Mouse (Mus musculus) erythroid progenitor cell, adult 5-6 weeks (primary cell): Measurements from ENCODE around the gene Serpine3. TPM values are rescaled to one million over a fixed set of nuclear protein-coding genes. Genes with fewer than 3 reads are reported as not detected.
"Not testable (repeated sequence)": the region's sequence is repeated elsewhere in the genome, so short reads cannot be mapped to it uniquely, and the experiment has no call there.

Experiments used
- ATAC-seq: replicated peaks from 2 replicates; pipeline ENCODE4 v1.8.0; 2016; ENCODE audit warnings: moderate number of reproducible peaks, mild to moderate bottlenecking, moderate TSS enrichment, inconsistent platforms; ENCODE audit not compliant: poor library complexity, low FRiP score, severe bottlenecking
- total RNA-seq, 2 experiments: library from RNA; stranded (forward) in 1 of 2; stranded (reverse) in 1 of 2; fragments of 150-400 nt in 1 of 2; fragments of 186-747, 209-891 nt in 1 of 2; gene quantifications; 2 replicates each; pipeline versions ENCODE4 v1.2.3 to v1.2.4; 2015 to 2017; ENCODE audit warnings: low replicate concordance in 2 of 2

Serpine3 gene
- total RNA-seq (2015; ENCODE audit: low replicate concordance) (not detected in 2 replicates), total RNA-seq (2017; ENCODE audit: low replicate concordance) (not detected in 2 replicates)

DNA sequence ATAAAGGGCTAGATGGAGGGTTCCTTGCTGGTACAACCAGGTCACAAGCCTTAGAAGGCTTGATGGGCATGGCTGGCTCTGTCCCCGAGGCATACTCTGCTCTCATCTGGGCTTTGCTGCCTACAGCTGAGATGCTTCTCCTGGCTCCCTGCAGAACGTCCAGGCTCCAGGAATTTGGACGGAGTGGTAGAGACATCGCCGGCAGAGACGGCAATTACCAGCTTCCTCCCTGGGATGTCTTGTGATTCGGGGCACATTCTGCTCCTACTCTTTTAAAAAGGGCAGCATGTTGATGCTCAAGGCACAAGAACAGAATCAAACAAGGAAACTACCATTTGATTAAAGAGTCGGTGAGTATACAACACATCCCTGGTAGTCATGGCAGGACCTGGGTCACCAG is at the start of gene Serpine3:
Gene Serpine3 (plus strand): TSS at position 301 of the 400 bp plus-strand sequence.
- ATAC-seq: 0 out of 2 replicates have a peak, but pooled peaks have one; percentile 19

DNA sequence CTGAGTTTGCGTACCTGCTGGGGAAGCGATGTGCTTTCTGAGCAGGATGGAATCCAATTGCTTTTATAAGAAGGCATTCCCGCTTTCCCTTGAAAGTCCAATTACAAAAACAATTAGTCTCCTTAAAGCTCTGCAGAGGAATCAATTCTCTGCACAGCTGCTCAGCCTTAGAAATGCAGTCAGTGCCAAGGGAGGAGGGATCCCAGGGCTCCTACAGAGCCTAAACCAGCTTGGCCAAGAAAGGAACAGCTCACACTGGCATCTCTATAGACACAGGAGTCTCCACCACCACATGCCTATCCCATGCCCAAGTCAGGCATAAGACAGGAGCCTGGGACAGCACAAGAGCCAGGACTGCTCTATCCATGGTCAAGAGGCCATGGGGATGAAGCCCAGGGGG is 41.1 kb upstream of the Serpine3 start:
- no peak for ATAC-seq

DNA sequence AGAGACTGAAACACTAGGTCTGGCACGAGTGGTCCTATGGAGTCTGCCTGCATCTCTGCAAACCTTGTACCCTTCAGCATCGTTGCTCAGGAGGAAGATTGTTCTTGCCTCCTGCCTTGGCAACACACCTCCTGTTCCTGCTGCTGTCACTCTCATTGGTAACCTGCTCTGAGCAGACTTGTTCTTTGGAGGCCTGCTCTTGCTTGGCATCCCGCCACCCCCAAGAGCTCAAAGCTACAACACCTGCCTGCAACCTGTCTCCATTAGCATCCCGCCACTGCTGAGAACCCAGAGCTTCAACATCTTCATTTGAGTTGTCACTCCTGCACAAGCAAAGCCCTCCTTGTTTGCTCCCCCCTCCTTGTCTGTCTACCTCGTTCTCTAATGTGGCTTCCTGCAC is 35.5 kb upstream of the Serpine3 start:
- ATAC-seq: no peak

DNA sequence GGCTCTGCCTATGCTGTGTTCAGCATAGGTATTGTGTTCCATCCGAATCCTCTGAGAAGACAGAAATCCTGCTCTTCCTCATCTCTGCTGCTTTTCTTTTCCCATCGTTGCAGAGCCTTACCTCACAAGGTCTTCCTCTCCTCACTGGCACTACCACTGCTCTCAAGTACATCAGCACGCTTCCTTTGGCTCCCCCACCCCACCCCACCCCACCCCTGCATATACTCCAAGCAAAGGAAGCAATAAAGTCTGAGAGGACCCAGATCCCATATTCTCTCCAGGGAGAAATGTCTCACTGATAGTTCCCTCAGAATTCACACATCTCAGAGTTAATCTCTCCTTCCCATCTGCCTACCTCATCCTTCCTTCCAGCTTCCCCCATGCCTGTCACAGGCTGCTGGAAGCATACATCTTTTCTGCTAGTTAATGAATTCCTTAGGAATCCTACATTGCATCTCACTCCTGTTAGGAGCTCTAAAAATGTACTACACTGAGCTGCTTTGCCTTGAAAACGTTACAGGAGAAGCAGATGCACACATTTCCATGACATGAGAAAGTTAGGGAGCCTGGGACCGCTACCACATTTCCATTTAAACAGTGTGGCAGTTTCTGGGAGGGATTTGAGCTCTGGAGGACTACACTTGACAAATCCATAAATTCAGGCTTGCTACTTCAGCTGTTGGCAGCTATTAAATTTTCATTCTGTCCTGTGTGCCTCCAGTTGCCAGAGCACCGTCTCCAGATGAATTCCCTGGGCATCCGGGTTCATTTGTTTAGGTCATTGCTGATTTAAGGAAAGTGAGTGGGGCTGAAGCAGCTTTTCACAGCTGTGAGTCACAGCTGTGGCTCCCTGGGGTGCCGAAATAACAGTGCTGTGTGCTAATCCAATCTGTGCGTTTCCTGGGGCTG is 25.8 kb upstream of the Serpine3 start:
- no peak for ATAC-seq

DNA sequence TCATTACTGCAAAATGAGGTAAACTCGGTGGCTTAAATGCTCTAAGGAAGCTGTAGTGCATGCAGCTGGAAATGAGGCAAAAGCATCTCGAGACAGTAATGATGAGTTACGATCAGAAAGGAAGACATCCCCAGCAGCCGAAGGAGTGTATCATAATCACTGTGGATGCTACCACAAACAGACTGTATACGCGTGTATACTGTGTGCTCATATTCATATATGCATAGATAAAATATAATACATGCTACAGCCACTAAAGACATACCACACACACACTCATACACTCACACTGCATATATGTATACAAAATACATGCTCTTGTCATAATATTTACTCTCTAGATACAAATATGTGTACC is 25.1 kb upstream of the Serpine3 start:
- ATAC-seq: no peak

DNA sequence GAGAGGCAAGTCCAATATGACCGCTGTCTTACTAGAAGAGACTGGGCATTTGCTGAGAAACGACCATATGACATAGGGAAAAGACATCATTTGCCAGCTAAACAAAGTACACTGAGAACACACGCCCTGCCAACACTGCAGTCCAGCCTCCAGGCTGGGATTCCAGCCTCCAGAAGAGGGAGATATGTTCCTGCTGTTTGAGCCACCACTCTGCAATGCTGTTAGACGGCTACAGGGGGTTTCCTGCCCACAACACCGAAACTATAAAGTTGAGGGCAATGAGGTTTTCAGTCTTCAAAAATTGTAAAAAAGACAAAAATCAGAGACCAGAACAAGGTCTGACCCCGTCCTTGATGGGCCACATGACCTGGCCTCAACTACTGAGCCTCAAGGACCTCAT is 24.4 kb upstream of the Serpine3 start:
- ATAC-seq: no peak

DNA sequence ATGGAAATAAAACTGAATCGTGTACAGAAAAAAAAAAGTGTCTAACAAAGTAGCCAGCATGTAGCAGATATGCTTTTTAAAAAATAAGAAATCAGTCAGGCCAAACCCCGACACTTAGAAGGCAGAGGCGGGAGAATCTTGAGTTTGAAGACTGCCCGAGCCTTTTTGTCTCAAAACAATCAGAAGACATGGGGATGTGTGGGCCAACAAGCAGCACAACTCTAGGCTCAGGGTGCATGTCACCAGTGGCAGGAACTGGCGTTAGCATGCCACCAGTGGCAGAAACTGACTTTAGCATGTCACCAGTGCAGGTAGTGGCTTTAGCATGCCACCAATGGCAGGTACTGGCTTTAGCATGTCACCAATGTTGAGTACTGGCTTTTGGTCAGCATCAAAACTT is 23.9 kb upstream of the Serpine3 start:
- no peak for ATAC-seq

DNA sequence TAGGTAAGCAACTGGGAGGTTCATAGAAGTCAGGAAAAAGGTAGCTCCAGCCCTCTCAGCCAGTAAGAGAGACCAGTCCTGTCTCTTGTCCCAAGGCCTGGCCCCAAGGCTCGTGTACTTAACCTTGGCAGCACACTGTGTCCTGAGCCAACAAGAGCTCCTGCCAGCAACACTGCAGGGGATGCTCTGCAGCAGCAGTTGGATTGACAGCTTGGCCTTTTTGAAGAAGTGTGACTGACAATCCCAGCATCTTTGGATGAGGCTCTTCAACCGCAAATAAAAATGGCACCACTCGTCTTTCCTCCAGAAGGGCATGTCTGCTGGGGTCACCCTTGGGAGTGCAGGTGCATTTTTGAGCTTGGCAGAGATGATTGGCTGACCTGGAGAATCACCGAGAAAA is 23.1 kb upstream of the Serpine3 start:
- ATAC-seq: no peak

DNA sequence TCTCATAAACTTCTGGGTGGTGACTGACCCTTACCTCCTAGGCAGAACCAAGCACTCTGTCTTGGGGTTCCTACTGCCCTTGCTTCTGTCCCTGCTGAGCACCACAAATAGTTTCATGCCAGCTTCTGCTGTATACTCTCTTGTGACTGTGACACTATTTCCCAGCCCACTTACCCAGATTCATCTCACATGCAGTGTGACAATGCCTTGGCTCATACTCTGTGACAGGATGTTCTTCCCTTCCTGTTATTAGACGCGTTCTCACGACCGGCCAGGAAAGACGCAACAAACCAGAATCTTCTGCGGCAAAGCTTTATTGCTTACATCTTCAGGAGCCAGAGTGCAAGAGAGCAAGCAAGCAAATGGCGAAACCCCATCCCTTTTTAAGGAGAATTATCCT is 21.1 kb upstream of the Serpine3 start:
- ATAC-seq: not testable (repeated sequence)

DNA sequence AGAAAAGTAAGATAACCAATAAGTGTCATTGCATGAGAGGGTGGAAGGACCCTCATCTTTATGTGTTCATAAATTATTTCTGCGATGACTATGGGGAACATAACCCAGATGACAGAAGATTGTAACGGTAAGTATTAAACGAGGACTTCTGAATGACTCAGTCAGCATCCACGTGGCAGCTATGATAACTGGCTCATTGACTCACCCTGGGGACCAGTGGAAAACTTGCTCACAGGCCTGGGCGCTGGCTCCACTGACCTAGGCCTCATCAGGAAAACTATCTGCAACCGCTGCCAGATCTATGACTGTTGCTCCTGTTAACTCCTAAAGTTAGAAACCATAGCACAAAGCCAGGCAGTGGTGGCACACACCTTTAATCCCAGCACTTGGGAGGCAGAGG is 15.1 kb upstream of the Serpine3 start:
- no peak for ATAC-seq

DNA sequence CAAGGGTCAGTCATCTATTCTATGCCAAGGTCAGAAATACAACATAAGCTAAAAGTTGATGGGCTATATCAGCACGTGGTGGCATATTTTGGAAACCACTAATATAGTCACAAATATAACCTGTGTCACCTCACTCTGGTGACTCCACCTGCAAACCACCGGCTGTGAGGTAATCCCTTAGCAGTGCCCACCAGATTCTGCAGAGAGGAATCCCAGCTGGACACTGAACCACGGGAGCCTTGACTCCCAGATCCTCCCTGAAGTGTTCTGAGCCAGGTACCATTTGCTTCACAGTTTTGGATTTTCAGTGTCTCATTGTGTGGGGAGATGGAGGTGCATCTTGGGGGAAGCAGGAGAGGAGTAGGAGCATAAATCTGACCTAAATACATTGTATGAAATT is 13.1 kb upstream of the Serpine3 start:
- ATAC-seq: no peak

DNA sequence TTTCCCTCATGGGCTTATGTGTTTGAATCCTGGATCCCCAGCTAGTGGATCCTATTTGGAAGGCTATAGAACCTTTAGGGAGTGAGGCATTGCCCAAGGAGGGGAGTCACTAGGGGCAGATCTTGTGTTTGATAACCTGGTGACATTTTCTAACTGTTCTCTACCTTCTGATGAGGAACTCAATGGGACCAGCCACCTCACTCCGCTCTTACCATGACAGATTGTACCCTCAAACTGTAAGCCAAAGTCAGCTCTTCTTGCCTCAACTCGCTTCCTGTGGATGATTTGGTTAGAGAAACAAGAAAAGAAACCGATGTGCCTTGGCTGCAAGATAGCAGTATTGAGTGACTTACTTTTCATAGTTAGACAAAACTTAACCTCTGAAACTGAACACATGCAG is 11.7 kb upstream of the Serpine3 start:
- no peak for ATAC-seq

DNA sequence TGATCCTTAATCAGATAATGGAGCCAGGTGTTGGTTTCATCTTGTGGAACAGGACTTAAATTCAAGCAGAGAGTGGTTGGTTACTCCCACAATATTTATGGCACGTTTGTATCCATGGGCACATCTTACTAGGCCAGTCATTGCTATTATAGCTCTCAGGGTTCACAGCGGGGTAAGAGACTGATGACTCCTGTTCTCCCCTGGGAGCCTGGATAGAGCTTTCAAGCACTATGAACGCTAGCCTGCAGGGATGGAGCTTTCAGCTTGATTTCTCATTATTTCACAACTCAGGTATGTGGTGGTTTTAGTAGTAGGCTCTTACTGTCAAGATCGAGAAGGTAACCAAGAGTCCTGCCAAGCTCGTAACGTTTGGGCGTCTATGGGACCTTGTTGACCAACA is 7.5 kb upstream of the Serpine3 start:
- no peak for ATAC-seq

DNA sequence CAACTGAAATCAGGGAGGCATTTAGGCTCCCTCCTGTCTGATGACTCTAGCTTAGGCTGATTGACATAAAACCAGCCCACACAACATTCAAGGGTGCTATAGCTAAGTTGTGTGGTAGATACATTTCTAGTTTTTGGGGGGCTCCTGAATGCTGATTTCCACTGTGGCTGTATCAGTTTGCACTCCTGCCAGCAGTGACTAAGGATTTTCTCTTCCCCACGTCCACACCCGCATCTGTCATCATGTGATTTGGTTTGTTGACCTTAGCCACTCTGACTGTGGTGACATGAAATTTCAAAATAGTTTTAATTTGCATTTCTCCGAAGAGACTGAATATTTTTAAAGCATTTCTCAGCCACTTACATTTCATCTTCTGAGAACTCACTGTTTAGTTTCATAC is 6.0 kb upstream of the Serpine3 start:
- no peak for ATAC-seq

DNA sequence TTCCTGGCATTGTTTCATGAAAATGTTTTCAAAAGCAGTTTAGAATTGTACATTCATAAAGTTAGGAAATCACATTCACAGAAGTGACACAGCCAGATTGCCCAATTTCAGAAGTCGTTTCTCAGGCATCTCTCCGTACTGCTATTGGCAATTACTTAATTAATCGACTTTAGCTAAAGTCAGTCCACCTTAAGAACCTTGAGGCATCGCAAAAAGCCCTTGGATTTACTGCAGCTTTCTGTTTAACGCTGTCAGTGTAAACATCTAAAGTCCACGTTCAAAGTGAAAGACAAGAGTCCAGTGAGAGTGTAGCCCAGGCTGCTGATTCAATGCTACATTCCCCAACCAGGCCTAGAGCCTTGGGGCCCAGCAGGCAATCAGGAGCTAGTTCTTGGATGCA is 1.1 kb upstream of the Serpine3 start:
- no peak for ATAC-seq

DNA sequence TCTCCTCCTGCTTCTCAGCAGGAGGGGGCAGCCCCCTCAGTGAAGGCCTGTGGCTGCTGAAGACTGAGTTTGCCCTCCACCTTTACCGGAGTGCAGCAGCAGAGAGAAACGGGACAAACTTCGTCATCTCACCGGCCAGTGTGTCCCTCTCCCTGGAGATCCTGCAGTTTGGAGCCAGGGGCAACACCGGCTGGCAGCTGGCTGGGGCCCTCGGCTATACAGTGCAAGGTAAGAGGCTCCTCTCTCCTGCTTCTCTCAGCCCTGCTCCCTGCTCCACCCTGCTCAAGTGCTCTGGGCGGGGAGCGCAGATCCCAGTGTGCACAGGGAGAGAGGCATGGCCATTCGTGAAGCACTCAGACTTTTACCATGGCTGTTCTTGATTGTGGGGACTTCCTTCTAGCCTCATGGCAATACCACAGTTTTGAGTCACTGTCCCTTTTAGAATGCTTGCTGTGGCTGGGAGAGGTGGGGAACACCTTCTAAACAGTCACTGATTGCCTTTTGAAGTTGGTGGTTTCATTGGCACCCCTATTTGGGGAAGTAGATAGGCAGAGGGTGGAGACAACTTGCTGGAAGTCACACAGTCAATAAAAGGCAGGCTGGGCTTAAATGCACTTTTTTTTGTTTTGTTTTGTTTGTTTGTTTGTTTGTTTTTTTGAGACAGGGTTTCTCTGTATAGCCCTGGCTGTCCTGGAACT is 1.7 kb downstream of the Serpine3 start:
- no peak; the same call in 1 of the 2 replicates for ATAC-seq

DNA sequence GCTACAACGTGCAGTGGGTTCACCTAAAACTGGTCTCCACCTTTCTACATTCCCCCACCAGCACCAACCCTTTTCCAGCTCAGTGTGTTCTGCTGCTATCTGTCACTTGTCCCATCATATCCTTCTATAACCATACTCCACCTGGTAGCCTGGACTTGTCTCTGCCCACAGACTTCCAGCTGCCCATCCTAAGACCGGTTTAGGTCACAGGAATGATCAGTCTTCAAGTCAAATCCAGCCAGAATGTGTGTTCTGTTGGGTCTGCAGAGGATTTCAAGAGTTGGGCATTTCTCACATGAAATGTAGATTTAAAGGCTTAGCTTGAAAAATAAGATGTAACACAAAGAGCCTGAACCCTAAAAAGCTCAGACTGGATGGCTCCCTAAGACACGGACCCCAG is 10.2 kb downstream of the Serpine3 start:
- ATAC-seq: no peak

DNA sequence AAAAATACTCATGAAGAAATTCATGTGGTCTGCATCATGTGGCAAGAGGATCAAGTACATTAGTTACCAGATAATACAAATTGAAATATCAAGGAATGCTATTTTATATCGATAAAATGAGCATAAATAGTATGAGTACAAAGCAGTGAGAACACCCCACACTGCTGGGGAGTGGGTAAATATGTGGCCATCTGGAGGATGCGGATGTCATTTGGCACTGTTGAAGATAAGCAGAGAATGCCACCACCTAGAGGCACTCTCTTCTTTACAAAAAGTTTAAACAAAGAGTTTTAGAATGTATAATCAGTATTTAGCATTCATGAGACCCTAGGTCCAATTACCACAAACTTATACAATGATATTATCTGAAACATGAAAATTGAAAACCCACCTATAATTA is 54.7 kb downstream of the Serpine3 start:
- no peak for ATAC-seq

DNA sequence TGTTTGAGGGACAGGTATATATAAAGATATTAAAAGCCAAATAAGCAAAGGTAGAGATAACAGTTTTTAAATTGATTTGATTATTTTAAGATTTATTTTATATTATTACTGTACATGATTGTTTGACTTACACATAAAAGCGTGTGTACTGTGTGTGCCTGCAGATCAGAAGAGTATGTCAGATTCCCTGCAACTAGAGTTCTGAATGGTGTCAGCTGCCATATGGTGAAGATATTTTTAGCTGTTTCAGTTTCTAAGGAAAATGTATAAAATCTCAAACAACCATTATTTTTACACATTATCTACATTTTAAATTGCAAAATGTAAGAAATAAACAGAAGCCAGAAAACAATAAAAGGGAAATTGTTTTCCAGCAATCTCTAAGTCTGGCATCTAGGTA is 58.2 kb downstream of the Serpine3 start:
- ATAC-seq: no peak

DNA sequence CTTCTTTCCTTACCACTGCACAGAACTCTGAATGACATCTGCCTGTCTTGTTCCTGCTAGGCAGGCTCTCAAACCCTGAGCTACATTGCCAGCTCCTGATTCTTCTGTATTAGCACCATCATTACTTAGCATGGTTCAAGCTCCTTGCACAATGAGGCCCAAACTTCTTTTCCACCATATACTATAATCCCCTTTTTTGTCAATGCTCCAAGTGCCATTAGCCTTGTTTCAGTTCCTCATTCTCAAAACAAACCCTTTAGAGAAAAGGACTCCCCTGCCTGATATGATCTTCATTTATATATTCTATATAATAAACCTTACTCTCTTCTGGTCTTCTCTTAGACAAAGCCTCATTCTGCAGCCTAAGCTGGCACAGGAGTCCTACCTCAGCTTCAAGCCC is 61.1 kb downstream of the Serpine3 start:
- ATAC-seq: no peak

DNA sequence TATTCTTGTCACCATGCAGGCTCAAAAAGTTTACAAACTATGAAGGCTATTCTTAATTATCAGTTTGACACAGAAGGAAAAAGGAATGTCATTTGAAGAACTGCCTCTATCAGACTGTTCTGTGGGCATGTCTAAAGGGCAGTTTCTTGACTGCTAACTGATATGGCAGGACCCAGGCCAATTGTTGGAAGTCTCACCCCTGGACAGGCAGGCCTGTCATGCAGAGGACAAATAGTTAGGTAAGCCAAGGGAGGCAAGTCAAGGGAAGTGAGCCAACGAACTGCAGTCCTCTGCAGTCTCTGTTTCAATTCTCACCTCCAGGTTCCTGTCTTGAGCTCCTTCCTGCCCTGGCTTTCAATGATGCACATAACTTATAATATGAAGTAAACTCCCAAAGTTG is 68.4 kb downstream of the Serpine3 start:
- no peak for ATAC-seq
